Mouse (Mus musculus) urinary bladder, postnatal 4 days (tissue): ENCODE data around the gene Gm9887.

Source experiments
- DNase-seq, 2 experiments: peaks; one replicate each; pipeline ENCODE4 v3.0.0; 2021 to 2022; ENCODE audit warnings: low spot score in 2 of 2

Gene Gm9887

GRCm38 (mm10) chr12:69360997-69361899 lies 11.0 kb downstream of the Gm9887 start:
- DNase-seq, result peak; percentile 99 to 100

DNA sequence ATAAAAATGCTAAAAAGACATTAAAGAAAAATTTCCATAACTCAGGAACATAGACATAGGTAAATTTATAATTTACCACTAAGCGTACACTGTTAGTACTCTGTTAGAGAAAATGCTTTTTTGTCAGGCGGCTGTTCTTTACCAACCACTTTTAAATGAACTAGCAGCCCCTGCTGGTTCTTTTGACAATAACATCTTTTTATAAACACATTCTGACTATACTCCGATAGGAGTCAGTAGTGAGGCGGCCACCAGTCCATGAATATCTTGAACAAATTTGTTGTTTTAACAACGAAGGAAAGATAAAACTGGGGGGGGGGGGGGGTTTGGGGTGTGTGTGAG lies 11.6 kb downstream of the Gm9887 start:
- DNase-seq, result peak in 1 of 2 experiments; percentile 34

DNA sequence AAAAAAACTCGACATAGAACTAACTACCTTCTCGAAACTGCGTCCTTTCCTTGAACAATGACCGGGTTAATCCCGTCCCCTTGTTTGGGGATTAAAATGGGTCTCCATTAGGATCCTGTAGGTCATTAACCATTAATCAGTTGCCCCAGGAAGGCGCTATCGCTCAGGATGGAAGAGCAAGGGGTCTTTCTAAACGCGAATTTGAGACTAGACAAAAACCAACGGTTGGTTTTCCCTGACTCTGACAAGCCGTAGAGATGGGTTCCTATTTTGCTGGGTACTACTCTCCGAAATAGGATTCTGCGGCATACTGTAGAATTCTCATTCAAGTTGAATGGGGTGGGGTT lies 15.0 kb downstream of the Gm9887 start:
- DNase-seq, result no peak

GRCm38 (mm10) chr12:69356546-69357299 lies 15.5 kb downstream of the Gm9887 start, which contains the start of gene Nemf:
TSS of gene Nemf (minus strand) at chr12:69357165.
- DNase-seq, result peak; percentile 72 to 74

DNA sequence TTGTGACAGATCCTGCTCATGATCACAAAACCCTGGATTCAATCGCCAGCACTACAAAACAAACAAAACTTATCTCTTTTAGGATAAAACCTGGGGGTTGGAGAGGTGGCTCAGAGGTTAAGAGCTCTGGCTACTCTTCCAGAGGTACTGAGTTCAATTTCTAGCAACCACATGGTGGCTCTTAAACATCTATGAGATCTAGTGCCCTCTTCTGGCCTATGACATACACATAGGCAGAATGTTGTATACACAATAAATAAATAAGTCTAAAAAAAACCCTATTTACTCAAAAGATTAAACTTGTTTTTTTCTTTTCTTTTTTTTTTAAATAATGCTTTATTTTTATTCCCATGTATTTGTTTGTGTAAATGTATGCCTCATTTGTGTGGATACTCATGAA lies 20.6 kb downstream of the Gm9887 start:
- DNase-seq, result no peak

- no peak for DNase-seq
Observed at GRCm38 (mm10) chr12:69349928-69350327, 22.3 kb downstream of the Gm9887 start.

GRCm38 (mm10) chr12:69333547-69333946 lies 38.7 kb downstream of the Gm9887 start:
- no peak for DNase-seq

- no peak for DNase-seq
Observed at GRCm38 (mm10) chr12:69332147-69332546, 40.1 kb downstream of the Gm9887 start.

- no peak for DNase-seq
Observed at GRCm38 (mm10) chr12:69331187-69331586, 41.1 kb downstream of the Gm9887 start.
